Mouse (Mus musculus) thymus, postnatal 14 days (tissue): ENCODE results near the gene Pip4k2a.
A peak's percentile ranks its signal among the peaks of the same experiment; 100 is the strongest.
"Not testable (repeated sequence)": the region's sequence is repeated elsewhere in the genome, so short reads cannot be mapped to it uniquely, and the experiment has no call there.

Experiments
- DNase-seq: peaks from one replicate; pipeline ENCODE4 v3.0.0; 2021

Gene Pip4k2a

DNA sequence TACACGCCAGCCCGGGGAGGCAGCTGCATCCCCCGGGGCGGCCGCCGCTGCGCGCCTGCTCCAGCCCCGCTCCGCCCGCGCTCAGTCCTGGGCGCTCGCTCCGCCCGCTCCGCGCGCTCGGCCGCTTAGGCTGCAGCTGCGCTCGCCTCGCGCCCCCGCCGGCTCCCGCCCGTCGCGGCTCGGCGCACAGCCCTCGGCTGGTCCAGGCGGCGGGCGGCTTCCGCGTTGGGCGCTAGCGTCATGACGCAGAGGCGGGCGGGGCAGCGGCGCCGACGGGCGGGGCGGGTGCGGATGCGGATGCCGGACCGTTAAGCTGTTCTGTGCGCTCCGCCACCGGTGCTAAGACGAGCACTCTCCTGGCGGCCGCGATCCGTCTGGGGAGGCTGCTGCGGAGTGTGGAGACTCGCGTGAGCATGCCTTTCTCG lies at the start of gene Pip4k2a, which contains the start of gene 4930426L09Rik:
TSS of gene Pip4k2a (minus strand) at position 73 of the 425 bp plus-strand sequence.
TSS of gene 4930426L09Rik (plus strand) at position 290 of the 425 bp plus-strand sequence.
- peak; percentile 99 for DNase-seq

DNA sequence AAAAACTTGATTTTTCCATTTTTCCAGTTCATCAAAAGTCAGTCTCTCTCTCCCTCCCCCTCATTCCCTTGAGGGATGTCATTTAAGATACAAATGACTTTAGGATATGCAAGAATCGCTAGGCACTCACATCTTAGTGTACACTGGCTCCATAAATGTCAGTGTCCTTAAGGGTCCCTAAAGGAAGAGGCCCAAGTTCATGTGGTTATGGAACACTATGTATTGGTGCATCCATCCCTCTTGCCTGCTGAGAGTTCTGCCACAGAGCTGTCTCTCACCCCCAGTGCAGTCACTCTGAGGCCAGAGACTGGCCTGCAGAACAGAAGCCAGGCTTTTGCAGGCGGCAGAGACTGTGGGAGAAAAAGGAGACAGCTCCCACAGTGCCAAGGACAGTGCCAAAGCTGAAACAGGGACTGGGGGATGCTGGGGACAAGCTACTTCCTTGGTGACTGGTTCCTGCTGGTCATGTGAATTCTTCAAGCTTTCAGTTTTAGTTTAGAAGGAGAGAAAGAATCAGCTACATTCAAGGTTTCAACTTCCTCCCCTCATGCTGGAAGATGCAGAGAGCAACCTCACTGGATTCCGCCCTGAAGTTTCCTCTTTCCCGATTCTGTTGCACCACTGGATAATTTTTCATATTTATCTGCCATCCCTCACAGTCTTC lies 40.1 kb upstream of the Pip4k2a start:
- DNase-seq: no peak

DNA sequence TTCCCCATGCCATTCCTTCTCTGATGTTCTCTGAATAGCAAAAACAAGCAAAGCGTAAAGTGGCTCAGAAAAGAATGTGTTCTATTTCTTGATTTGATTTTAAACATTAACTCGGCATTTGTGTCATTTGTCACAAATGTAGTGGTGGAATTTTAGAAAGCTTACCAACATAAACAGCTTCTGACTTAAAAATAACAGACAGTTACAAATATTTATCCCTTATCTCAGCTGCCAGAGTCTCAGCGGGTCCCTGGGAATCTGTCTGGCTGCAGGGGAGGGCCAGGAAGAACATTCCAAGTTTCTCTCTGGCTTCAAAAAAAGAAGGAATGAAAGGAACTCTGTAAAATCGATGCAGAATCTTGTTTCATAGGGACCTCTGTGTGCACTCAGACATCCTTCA lies 39.5 kb upstream of the Pip4k2a start:
- no peak for DNase-seq

DNA sequence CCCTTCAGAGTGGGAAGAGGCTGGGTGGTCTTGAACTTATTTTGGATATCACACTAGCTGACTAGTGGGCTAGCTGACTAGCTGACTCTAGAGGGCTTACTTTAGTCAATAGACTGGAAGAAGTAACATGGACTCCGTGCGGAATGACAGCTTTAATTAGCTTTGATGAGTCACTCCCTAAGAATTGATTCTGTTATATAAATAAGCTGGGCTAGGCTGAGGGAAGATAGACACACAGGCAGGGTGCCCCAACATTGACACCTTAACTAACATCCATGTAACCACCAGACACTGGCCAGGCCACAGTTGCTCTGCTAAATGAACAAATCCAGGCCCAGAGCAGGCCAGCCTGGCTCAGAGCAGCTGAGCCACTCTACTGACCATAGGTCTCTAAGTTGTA lies 26.9 kb upstream of the Pip4k2a start:
- no peak for DNase-seq

DNA sequence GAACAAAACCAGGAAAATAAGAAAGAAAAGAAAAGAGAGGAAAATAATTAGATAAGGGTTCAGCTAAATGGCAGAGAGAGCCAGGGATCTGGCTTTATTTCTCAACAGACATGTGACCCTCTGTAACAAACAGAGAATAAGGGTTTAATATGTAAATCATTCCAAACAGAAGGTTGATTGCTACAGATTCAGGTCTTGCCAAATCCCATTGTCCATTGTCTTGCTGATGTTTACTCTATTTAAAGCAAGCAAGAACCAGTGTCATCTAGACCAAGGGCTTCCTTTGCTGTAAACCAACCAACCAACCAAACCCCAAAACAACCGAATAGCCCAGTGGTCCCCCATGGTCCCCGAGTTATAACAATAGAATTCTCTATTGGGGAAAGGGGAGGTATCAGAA lies 20.1 kb upstream of the Pip4k2a start:
- no peak for DNase-seq

DNA sequence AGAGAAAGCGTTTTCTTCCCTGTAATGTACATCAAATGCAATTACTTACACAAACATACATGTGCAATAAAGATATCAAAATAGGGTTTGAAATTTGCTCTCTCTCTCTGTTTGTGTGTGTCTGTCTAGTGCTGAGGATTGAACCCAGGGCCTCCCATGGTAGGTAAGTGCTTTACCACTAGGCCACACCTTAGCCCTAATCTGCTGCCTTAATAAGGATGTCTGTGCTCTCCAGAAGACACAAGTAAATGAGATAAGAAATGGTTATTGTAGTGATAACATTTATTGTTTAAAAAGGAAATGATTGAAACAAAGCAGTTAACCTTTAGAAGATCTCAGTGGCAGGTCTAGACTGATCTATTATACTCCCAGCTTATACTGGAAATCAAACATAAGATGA lies 18.9 kb upstream of the Pip4k2a start:
- no peak for DNase-seq

DNA sequence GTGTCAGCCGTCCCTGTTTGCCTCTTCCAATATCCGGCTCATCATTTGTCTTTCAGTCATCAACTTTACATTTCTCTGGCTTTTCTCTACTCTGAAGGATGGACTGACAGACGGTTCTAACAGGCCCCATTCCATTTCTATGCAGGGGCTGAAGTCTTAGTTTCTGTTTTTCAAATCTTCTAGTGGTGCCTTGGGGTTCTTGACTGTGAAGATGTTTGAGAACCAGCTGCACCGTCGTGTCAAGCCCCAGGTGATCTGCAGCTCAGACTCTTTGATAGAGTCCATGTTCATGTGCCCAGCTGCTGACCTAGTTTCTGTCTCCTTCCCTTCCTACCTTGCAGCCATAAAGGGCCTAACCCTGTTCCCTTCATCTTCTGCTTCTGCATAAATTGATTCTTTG lies 18.4 kb upstream of the Pip4k2a start:
- peak; percentile 76 for DNase-seq

DNA sequence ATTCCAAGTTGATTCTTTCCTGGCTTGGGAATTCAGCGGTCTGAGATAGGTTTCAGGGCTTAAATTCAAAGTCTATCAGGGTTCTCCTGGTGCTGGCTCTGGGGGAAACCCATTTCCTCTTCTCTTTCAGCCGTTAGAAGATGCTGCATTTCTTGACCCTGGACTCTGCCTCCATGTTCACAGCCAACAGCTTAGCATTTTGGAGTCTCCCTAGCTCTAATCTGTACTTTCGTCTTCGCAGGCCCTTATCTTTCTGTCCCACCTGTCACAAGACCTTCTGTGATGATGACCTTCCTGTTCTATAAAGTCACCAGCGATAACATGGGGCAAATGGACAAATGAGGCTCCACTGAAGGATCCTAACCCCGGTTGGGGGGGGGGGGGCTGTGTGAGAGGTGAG lies 13.5 kb upstream of the Pip4k2a start:
- DNase-seq: no peak

DNA sequence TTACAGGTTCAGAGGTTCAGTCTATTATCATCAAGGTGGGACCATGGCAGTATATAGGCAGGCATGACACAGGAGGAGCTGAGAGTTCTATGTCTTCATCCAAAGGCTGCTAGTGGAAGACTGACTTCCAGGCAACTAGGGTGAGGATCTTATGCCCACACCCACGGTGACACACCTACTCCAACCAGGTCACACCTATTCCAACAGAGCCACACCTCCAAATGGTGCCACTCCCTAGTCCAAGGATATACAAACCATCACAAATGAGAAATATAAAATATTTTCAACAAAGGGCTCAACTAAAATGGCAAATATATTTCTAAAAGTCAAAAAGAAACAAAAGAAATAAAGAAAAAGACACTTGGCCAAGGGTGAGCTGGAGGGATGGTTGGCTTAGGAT lies 12.6 kb upstream of the Pip4k2a start:
- not testable (repeated sequence) for DNase-seq

DNA sequence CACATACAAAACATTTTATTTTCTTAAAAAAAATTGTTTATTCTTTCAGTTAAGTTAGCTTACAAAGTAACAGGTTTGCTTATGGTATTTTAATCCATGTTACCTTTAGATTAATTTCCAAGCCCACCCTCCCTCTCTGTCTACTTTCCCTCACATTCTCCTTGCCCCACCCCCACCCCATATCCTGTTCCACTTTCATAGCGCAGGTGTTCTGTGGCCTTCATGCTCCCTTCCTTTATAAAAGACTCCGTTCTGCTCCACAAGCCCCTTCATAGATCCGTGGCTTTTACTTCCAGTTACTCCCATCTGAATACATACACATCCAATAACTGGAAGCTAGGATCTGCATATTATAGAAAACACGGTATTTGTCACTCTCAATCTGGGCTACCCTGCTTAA lies 9.7 kb upstream of the Pip4k2a start:
- DNase-seq: no peak

DNA sequence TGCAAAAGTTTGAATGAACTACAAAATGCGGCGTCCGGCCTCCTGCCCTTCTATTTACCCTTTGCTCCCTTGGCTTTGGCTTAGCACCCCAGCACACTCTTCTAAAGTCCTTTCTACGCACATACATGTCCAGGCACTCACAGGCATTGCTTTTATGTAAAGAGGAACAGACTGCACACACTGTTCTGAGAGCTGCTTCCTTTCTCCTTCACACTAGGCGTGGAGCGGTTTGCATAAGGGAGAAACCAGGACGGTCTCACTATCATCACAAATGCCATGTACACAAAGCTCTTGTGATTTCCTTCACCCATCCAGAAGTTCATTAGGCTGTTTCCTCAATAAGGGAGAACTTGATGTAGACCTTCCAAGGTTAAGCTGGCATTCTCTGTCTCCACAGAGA lies 8.2 kb upstream of the Pip4k2a start:
- peak; percentile 40 for DNase-seq

DNA sequence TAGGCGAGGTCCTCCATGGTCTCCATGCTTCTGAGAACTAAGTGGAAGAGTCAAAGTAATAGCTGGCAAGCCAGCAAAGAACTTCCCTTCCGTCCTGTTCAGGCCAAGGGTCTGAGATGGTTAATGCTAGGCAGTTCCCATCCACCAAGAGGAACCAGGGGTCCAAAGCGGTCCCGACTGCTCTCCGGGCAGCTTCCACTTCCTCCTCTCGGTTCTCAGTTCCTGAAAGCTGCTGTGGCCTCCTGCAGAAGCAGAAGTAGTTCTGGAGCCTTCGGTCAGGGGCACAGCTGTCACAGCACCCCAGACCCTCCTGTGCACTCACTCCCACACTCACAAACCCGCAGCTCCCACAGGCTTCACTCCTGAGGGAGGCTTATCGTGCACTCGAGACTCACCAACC lies 6.9 kb upstream of the Pip4k2a start:
- DNase-seq: peak; percentile 56

DNA sequence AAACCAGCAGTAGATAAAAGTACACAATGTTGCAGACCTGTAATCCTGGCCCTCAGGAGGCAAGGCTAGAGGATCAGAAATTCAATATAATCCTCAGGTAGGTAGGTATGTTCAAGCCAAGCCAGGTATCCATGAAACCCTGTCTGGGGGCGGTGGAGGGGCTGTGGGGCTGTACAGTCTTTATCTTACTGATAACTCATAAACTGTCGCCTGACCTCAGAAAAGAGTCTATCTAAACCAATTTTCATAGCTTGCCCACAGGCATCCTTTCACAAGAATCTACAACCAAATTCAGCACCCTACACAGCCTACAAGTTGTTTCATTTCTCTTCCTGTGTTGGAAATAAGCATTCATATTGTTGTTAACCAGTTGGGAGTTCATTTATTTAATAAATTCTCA lies 1.5 kb upstream of the Pip4k2a start:
- peak; percentile 21 for DNase-seq

DNA sequence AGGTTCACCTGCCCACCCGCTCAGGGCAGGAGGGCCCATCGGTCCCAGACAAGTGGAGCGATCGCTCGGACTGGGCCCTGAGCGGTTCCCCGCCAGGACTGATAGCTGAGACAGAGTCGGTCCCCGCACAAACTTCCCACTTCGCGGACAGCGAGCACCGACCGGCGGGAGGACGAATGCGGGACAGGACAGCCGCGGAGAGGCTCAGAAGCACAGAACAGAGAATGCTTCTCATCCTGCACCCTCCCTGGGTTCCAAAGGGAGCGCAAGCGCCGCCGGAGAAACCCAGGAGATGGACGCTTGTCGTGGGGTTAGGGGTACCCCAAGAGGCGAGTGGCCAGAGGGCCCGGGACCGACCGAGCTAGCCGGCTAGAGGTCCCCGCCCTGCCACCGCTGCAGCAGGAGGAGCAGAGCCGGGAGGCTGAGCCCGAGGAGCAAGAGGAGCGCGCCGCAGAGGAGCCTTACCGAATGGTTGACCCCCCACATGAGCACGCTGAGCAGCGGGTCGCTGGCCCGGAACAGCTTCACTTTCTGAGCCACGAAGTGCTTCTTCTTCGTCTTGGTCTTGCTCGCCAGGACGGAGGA lies 447 bp downstream of the Pip4k2a start:
- no peak for DNase-seq

DNA sequence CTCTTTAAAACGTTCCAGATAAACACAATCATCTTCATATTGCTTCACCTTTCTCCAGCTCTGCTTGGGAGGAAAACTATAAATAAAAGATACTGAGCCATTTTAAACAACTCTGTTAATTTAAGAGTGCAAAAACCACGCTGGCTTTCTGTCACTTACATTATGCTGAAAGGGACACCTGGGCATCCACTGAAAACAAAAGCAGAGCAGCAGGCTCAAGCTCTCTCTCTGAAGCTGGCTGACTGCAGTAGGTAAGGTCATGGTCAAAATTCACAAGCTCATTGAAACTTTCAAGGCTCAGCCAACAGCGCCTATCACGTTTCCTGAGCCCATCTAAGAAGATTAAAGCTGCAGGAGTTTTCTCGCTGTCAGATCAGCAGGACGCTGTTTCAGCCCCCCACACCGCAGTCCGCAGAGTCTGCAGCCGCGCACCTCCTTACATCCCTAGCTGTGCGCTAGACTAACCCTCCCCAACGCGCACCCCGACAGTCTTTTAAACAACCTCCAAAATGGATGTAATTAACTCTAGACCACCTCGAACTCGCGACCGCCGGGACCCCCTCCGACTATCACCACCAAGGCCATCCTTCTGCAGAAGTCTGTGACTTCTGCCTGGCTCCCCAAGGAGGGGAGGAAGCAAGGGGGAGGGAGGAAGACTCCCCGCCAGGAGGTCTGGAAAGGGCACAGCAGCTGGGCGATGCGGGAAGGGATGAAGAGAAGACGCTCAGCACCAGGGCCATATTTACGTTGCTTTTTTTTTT lies 1.3 kb downstream of the Pip4k2a start:
- peak; percentile 63 for DNase-seq

DNA sequence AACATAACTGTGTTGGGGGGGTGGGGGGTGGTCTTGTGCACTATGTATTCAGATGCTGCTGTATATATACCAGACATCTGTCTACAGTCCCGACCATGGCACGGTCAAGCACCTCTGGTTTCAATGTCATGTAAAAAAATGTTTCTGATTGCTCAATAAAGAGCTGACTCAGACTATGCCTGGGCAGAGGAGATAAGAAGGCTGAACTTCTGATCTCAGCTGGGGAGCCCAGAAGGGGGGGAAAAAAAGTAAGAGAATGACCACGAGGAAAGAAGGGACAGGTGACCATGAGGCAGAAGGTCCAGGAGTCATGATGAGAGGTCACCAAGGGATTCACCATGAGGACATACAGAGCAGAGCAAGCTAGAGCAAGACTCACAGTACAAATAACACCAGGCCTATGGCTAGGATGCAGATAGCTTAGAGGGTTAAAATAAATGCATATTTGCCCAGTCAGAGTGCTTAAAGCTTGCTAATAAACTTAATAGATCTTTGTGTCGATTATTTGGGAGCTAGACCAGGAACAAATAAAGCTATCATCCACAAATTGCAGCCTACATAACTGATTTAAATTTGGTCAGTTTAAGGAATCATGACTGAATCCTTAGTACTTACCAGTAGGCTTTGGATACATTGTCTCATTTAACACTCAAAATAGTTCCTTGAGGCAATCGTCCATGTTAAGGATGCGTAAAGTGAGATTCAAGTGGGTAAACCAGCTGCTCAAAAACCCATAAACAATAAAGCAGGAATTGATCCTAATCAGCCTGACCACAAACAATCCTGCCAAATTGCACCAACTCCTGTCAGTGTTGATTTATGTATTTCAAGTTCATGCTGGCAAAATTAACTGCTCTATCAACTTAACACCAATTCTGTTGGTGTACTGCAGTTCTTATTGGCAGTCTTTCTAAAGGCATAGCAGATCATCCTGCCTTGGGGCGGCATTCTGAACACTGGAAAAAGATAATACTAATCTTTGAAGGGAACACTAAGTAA lies 5.1 kb downstream of the Pip4k2a start:
- no peak for DNase-seq

DNA sequence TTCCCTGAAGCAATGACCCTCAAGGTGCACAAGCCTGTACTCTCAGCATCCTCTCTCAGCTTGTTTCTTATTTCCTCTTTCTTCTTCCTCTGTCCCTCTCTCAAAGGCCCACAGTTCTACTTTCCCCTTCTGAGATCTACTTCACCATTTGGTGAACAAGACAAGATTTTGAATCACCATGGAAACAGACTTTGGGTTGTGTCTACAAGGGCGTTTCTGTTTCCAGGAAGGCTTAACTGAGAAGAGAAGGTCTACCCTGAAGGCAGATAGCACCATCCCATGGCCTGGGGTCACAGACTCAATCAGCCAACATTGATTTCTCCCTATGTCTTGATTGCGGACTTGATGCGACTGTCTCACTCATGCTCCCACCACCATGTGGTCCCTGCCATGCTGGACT lies 9.0 kb downstream of the Pip4k2a start:
- DNase-seq: no peak

DNA sequence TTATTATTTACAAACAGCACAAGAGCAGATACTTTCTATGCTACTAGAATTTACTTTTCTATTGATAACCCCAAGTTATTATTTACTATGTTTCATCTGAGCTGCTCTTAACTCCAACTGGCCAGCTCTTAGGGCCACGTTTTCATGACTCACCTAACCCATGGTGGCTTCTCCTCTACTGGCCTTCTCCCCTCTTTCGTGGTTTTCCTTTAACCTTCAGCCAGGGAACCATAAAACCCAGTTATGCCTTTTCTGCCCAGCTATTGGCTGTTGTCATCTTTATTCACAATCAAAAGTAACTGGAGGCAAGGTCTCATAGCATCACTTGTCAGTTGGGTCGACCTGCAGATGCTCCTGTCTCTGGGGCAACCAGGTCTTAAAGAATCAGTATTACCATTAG lies 12.4 kb downstream of the Pip4k2a start:
- no peak for DNase-seq

DNA sequence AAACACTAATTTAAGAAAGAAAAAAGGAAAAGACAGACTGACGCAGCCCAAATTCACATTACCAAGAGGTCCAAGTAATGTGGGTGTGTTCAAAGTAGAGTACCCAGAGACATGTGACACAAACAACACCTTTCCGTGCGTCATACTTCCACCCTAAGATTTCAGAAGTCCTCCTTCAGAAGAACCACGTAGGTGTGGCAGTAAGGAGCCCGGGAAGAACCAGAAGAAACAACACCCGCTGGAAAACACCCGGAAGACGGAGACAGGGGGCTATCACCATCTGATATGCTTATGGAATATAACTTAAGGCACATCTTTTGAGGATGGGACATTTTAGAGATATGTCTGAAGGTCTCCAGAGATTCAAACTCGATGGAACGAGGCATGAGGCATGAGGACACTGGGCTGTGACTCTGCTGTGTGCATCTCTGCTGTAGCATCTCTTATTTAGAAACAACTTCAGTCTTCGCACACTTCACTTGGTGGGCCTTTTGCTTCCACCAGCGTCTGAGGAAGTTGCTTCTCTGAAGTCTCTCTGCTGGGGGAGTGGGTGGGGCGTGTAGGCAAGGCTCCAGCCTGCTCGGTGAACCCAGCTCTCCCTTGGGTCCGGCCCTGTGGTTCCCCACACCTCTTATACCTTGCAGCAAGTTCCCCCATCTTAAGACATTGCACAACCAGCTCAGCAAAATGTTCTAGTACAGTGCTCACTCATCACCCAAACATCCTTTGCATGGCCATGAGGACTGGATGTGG lies 13.7 kb downstream of the Pip4k2a start:
- DNase-seq: peak; percentile 82

DNA sequence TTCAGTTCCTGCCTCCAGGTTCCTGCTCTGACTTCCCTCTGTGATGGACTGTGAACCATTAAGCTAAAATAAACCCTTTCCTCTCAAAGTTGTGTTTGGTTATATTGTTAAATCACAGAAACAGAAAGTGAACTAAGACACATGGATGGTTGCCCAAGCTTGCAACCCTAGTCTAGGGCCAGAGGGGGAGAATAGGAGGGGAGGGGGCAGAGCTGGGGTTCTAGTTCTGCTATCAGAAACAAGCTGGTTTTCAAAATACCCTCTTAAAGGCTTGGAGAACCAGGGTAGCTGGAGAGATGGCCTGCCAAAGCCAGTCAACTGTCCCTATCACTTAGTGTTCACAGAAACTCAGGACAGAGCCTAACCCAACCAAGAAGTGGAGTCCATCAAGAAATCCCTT lies 14.4 kb downstream of the Pip4k2a start:
- DNase-seq: no peak

DNA sequence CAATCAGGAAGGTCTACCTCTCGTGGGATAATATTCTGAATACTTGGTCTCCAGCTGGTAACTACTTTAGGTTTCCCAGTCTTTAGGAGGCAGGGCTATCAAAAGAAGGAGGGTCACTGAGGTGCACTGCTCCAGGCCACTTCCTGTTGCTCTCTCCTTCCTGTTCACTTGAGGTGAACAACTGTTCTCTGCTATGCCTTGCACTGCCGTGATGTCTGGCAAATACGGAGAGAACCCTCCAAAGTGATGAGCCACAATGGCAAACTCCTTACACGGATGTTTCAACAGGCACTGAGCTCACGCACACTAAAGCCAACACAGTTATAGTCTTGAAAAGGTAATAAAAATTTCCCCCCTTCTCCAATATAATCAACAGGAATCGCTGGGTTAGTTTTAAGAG lies 15.3 kb downstream of the Pip4k2a start:
- peak; percentile 51 for DNase-seq

DNA sequence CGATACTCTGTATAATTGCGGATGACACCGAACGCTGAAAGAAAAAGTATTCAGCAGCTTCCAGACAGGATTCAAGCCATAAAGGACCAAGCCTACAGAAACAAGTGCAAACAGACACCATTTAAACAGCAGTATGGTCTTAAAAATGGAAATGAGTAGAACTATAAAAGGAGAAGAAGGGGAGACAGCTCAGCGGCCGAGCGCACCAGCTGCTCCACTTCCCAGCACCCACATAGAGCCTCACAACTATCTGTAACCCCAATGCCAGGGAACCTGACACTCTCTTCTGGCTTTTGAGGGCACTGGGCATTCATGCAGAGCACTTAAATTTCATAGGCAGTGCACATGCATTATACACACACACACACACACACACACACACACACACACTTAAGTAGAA lies 18.3 kb downstream of the Pip4k2a start:
- DNase-seq: no peak
